Mouse (Mus musculus) layer of hippocampus, adult 18-20 months (tissue): ENCODE data around the gene Ifi211. TPM values are rescaled to one million over a fixed set of nuclear protein-coding genes. Genes with fewer than 3 reads are reported as not detected.
"Not testable (repeated sequence)": the region's sequence is repeated elsewhere in the genome, so short reads cannot be mapped to it uniquely, and the experiment has no call there.

Source experiments
- DNase-seq, 2 experiments: peaks; one replicate each; pipeline ENCODE4 v3.0.0; 2022; ENCODE audit warnings: low spot score in 2 of 2
- total RNA-seq, 2 experiments: library from RNA; stranded (reverse); gene quantifications; 2 replicates each; pipeline ENCODE4 v1.2.3; 2021

Gene Ifi211
- total RNA-seq, 2 experiments from 2014 or later: not detected

GRCm38 (mm10) chr1:173879225-173879987, 33.4 kb downstream of the Ifi211 start:
- DNase-seq: not testable (repeated sequence)

- not testable (repeated sequence) for DNase-seq
Observed at GRCm38 (mm10) chr1:173878264-173878663, 34.6 kb downstream of the Ifi211 start.

GRCm38 (mm10) chr1:173877125-173877524, 35.7 kb downstream of the Ifi211 start:
- not testable (repeated sequence) for DNase-seq

GRCm38 (mm10) chr1:173868586-173868985, 44.3 kb downstream of the Ifi211 start:
- not testable (repeated sequence) for DNase-seq

DNA sequence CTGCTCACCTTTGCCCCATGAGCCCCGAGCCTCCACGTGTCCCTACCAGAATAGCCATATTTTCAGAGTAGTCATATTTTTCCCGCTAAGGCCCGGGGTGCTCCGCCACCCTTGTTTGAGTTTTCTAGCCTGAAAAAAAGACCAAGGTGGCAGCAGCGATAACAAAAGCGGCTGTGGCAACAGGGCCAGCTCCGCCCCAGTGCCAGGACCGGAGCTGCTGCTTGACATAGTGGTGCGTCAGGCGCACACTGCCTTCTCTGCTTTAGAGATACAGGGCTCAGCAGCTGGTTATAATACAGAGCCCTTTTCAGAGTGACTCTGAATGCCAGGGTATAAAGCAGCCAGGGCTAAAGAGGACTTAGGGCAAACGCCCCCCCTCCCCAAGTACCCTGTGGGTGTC, 46.3 kb downstream of the Ifi211 start:
- DNase-seq: no peak

DNA sequence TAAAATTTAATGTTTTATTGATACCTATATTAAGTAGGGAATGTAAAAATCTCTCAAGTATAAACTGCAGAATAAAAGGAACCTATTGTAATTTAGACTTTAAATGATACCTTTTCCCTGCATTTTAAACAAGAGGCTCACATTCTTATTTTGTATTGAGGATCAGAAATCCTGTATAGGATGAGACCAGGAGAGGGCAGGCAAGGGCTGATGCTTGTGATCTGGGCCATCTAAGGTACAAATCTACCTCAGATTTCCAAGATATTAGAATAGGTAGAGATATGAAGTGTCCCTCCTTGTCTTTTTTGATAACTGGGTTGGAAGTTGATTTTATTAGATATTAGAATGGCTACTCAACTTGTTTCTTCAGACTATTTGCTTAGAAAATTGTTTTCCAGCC, 59.1 kb downstream of the Ifi211 start:
- peak in 1 of 2 experiments; percentile 42 for DNase-seq

DNA sequence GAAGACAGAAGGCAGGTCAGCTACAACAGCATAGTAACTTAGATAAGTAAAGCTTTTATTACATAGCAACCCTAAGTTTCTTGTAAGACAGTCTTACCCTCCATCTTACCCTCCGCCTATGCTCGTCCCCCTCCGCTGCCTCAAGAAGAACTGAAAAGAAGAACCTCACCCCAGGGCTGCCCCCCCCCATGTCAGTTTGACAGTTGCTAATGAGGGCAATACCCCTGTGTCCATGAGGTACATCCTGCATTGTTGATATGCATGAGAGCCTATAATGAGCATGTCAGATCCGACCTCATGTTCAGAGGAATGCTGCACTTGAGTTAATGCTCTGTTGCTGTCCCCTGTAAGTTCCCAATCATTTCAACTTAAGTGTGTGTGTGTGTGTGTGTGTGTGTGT, 60.0 kb downstream of the Ifi211 start:
- DNase-seq: not testable (repeated sequence)

Other genes starting within 250 kb of the Ifi211 start
- not detected for gene Ifi208, start 239.4 kb downstream of the Ifi211 start, total RNA-seq
- gene Ifi207, start 171.3 kb downstream of the Ifi211 start, total RNA-seq: under 1 TPM in 1 of 2 experiments, not detected in 1; 0.30 TPM
- under 1 TPM; 0.17 to 0.23 TPM for gene Ifi204, start 146.1 kb downstream of the Ifi211 start, total RNA-seq
- gene Mndal, start 29.4 kb upstream of the Ifi211 start, total RNA-seq: 10 to 100 TPM in 1 of 2 experiments, 1 to 10 TPM in 1; 7.0 to 10.6 TPM
- gene Ifi203, start 29.6 kb upstream of the Ifi211 start, total RNA-seq: 1 to 10 TPM; 4.0 to 5.0 TPM
- not detected for gene Ifi202b, start 69.7 kb upstream of the Ifi211 start, total RNA-seq
- not detected for gene Ifi205, start 118.8 kb upstream of the Ifi211 start, total RNA-seq
- gene Olfr433, start 127.7 kb upstream of the Ifi211 start, total RNA-seq: not detected
- not detected for gene Olfr432, start 136.2 kb upstream of the Ifi211 start, total RNA-seq
- gene Olfr430, start 153.6 kb upstream of the Ifi211 start, total RNA-seq: not detected
- not detected for gene Olfr429, start 171.3 kb upstream of the Ifi211 start, total RNA-seq
- gene Olfr427, start 183.8 kb upstream of the Ifi211 start, total RNA-seq: not detected
- not detected for gene Olfr231, start 208.1 kb upstream of the Ifi211 start, total RNA-seq
- not detected for gene Olfr424, start 218.5 kb upstream of the Ifi211 start, total RNA-seq
- not detected for gene Olfr420, start 242.6 kb upstream of the Ifi211 start, total RNA-seq